Mouse (Mus musculus) telencephalon, adult 2 months (tissue): ENCODE measurements around the gene P2rx7.

Experiments
- DNase-seq: peaks from one replicate; pipeline ENCODE4 v3.0.0-alpha.2; 2011; ENCODE audit warnings: low read depth, low spot score

The P2rx7 gene

DNA sequence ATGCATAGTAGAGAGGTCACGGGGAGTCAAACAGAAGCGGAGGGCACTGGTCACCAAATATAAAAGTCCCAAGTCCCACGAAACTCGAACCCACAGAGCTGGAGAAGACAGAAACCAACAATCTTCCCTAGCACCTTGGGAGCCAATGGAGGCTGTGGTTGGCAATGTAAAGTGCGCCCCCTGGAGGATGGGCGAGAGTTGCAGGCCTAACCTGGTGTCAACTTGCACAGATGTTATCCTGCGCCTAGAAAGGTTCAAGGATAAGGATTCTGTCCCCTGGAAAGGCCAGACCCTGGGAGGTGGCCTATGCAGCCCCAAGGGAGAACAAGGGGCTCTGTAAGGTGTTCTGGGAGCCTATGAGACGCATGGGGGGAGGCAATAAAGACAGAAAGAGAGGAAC, 87.6 kb downstream of the P2rx7 start:
- DNase-seq = no peak

- no peak for DNase-seq
These were observed 88.4 kb downstream of the P2rx7 start for GRCm38 (mm10) chr5:122731991-122732673.

- DNase-seq = no peak
These were observed 90.2 kb downstream of the P2rx7 start for GRCm38 (mm10) chr5:122733881-122734280.

DNA sequence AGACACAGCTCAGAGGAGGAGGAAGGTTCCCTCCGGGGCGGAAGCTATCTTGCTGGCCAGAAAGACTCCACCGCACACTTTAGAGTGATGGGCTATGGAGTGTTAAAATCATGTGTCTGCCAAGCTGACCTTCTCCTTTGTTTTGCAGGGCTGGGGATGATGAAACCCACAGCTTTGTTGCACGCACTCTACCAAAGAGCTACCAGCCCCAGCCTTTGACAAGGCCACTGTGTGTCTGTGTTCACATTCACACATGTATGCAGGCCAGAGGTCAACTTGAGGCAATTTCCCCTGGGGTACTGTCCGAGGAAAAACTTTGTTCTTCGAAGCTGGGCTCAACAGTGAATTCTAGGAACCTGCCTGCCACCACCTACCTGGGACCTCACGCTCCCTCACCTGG, 92.1 kb downstream of the P2rx7 start:
- DNase-seq = no peak

DNA sequence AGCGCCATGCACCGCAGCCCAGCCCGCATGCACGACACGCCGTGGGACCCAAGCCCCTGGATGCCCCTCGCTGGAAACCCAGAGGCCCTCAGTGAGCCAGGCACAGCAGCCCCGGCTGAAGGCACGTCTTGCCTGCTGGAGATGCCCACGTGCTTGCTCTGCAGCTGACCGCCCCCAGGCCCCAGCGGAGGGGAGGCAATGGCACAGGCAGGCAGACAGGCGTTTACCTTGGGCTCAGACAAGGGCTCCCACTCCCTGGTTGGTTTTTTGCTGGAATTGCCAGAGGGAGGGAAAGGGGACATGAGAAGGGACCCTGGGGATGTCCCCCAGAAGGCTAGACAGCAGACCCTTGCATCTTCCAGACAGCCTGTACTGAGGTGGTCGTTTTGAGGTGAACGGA, 93.0 kb downstream of the P2rx7 start:
- DNase-seq = no peak
